Mouse (Mus musculus) liver, embryonic 13.5 days (tissue): Measurements from ENCODE around the gene Fbxo7. TPM values are rescaled to one million over a fixed set of nuclear protein-coding genes. Genes with fewer than 3 reads are reported as not detected.

Source experiments
- ATAC-seq: fragments of 200-750 bp; cut with Nextera tagmentation; 2 replicates; pipeline ENCODE4 v1.8.0; 2017; ENCODE audit warnings: low read depth, mild to moderate bottlenecking, moderate number of reproducible peaks, moderate library complexity
- DNase-seq: peaks from one replicate; pipeline ENCODE4 v3.0.0; 2022
- H3K27ac ChIP-seq: fragments of 300-500 bp; sonication (generic); 2 replicates; pipeline ENCODE4 v1.5.1; 2015; ENCODE audit warnings: moderate library complexity, mild to moderate bottlenecking, inconsistent platforms
- H3K27me3 ChIP-seq: fragments of 300-500 bp; sonication (generic); 2 replicates; pipeline ENCODE4 v1.6.1; 2015; ENCODE audit warnings: mild to moderate bottlenecking, inconsistent platforms
- H3K36me3 ChIP-seq: fragments of 300-500 bp; sonication (generic); 2 replicates; pipeline ENCODE4 v1.6.1; 2015; ENCODE audit warnings: mild to moderate bottlenecking, inconsistent platforms
- H3K4me1 ChIP-seq: fragments of 300-500 bp; sonication (generic); replicated peaks from 2 replicates; pipeline ENCODE4 v1.6.1; 2015; ENCODE audit warnings: inconsistent platforms
- H3K4me2 ChIP-seq: fragments of 300-500 bp; sonication (generic); 2 replicates; pipeline ENCODE4 v1.6.1; 2015; ENCODE audit warnings: inconsistent platforms, mild to moderate bottlenecking, moderate library complexity
- H3K4me3 ChIP-seq: fragments of 300-500 bp; sonication (generic); replicated peaks from 2 replicates; pipeline ENCODE4 v1.5.1; 2015; ENCODE audit warnings: mild to moderate bottlenecking, inconsistent platforms
- H3K9ac ChIP-seq: fragments of 300-500 bp; sonication (generic); 2 replicates; pipeline ENCODE4 v1.6.1; 2015; ENCODE audit warnings: mild to moderate bottlenecking, inconsistent platforms
- H3K9me3 ChIP-seq: fragments of 300-500 bp; sonication (generic); replicated peaks from 2 replicates; pipeline ENCODE4 v1.6.1; 2016; ENCODE audit warnings: inconsistent platforms
- WGBS: fragments of 180-500 bp; shearing (Covaris S2); methylation state at CpG from one replicate; pipeline ENCODE4 v1.1.7; 2015; ENCODE audit not compliant: insufficient replicate concordance; 5-methylcytosine and 5-hydroxymethylcytosine counted together
- polyA plus RNA-seq: library from polyadenylated mRNA; unstranded; fragments of >200 nt; fragmentation: Nextera tagmentation; extraction: Ambion mirVana; gene quantifications from 2 replicates; pipeline ENCODE4 v1.2.1, GENCODE M21; 2015

Fbxo7 gene
- polyA plus RNA-seq, 1 experiment from 2014 or later, result 69.0 TPM

DNA sequence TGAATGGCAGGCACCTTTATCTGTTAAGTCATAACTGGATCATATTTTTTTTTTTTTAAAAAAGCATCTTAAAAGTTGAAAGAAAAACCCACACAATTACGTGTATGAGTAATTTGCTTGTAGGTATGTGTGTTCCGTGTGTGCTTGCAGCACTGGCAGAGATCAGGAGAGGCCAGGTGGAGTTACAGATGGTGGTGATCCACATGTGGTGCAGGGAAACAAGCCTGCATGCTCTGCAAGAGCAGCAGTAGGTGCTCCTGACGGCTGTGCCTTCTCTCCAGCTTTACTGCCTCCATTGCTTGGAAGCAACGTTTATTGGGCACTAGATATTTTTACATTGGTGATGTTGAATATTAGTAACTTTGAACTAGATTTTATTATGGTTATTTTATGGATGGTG lies 21.9 kb downstream of the Fbxo7 start:
- WGBS, result 87% methylated on average over 4 of the region's 4 CpGs
- no peak overlapping the region for H3K27ac ChIP-seq
- no peaks in the 10 kb centered on the region for H3K9me3 ChIP-seq
- no peaks in the 10 kb centered on the region for H3K27me3 ChIP-seq
- DNase-seq (no peak), ATAC-seq (no peak)
- peaks cover 79% of the 10 kb centered on the region for H3K36me3 ChIP-seq
- H3K4me3 ChIP-seq, result no peak overlapping the region
- no peaks in the 10 kb centered on the region for H3K4me1 ChIP-seq
- H3K9ac ChIP-seq, result no peak overlapping the region
- no peak overlapping the region for H3K4me2 ChIP-seq

DNA sequence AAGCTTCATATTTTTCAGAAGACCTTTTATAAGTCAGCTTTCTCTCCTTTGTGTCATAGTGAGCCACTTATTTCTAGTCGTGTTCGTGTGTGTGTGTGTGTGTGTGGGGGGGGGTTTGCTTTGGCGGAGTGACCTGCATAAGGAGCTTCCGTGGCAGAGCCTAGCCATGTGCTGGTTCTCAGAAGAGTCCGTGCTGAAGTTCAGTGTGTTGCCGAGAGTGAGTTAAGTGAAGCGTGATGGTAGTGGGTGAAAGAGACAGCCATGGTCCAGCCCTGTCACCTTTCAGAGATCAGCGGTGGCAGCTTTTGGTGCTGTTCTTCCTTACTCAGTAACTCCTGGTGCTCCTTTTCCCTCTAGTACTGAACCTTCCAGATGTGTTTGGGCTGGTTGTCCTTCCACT lies 22.3 kb downstream of the Fbxo7 start:
- Histone ChIP-seq H3K27me3 (no peaks in the 10 kb centered on the region), H3K27ac (no peak overlapping the region), H3K4me3 (no peak overlapping the region), H3K4me1 (no peaks in the 10 kb centered on the region), H3K9ac (no peak overlapping the region), H3K4me2 (no peak overlapping the region), H3K9me3 (no peaks in the 10 kb centered on the region), H3K36me3 (peaks cover 79% of the 10 kb centered on the region)
- DNase-seq (no peak), ATAC-seq (no peak)
- WGBS, result 92% methylated on average over 8 of the region's 8 CpGs

DNA sequence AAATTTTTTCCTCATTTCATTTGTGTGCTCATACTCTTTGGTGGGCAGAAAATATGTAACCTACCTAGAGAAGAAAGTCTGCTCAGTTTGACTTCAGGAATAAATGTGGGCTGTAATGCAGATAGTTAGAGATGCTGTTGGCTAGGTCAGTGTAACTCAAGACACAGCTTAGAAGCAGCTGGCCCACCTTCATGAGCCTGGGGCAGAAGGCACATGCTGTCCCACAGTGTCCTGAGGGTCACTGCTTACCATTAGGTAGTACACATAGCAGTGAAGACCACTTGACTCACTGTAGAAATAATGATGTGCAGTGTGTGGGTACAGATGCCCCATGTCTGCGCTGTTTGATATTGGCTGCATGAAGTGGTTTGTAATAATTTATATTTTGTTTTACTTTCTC lies 24.6 kb downstream of the Fbxo7 start:
- no peak overlapping the region for H3K4me3 ChIP-seq
- no peak overlapping the region for H3K9ac ChIP-seq
- peaks cover 4% of the 10 kb centered on the region; the same call in 1 of the 2 replicates for H3K4me1 ChIP-seq
- WGBS, result 93% methylated on average over 1 of the region's 1 CpGs
- no peak overlapping the region for H3K4me2 ChIP-seq
- ATAC-seq, result no peak
- no peaks in the 10 kb centered on the region for H3K27me3 ChIP-seq
- no peaks in the 10 kb centered on the region for H3K9me3 ChIP-seq
- H3K36me3 ChIP-seq, result peaks cover 96% of the 10 kb centered on the region
- H3K27ac ChIP-seq, result no peak overlapping the region
- no peak for DNase-seq

DNA sequence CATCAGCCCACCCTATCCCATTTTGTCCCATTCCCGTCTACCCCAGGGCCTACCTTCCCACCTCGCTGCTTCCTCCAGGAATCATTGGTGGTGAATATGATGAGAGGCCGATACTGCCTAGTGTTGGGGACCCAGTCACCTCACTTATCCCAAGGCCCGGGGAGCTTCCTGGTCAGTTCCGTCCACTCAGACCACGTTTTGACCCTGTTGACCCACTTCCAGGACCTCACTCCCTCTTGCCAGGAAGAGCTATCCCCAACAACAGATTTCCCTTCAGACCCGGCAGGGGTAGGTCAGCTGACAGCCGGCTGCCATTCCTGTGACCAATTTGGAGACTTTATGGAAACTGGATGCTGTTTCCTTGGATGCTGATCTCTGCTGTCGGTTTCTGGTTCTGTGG lies 26.0 kb downstream of the Fbxo7 start:
- Histone ChIP-seq H3K9me3 (no peaks in the 10 kb centered on the region), H3K27me3 (no peaks in the 10 kb centered on the region), H3K4me2 (no peak overlapping the region), H3K9ac (no peak overlapping the region), H3K27ac (no peak overlapping the region), H3K4me3 (no peak overlapping the region), H3K36me3 (peaks cover 98% of the 10 kb centered on the region), H3K4me1 (peaks cover 18% of the 10 kb centered on the region)
- no peak for DNase-seq
- no peak for ATAC-seq
- WGBS, result 83% methylated on average over 9 of the region's 9 CpGs

DNA sequence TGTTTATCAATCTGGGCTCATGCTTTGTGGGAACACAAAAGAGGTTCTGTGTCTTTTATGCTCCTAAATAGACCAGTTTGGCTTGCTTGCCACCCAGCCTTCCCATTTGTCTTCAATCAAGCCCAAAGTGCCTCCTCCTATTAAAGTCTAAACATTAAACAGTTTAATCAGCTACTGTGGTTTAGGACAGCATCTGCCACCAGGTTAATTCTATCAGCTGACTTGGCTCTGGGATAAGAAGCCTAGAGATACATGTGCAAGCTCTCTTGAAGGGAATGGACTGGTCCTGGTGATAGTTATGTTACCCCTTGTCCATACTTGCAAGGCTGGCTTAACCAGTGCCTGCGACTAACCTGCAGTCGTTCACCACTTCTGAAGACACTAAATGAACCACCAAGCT lies 28.8 kb downstream of the Fbxo7 start:
- no peaks in the 10 kb centered on the region for H3K27me3 ChIP-seq
- no peak for DNase-seq
- H3K9me3 ChIP-seq, result no peaks in the 10 kb centered on the region
- H3K4me3 ChIP-seq, result no peak overlapping the region
- no peak overlapping the region for H3K4me2 ChIP-seq
- peaks cover 91% of the 10 kb centered on the region for H3K36me3 ChIP-seq
- no peak for ATAC-seq
- 82% methylated on average over 2 of the region's 2 CpGs for WGBS
- H3K4me1 ChIP-seq, result peaks cover 30% of the 10 kb centered on the region
- H3K9ac ChIP-seq, result no peak overlapping the region
- H3K27ac ChIP-seq, result no peak overlapping the region

DNA sequence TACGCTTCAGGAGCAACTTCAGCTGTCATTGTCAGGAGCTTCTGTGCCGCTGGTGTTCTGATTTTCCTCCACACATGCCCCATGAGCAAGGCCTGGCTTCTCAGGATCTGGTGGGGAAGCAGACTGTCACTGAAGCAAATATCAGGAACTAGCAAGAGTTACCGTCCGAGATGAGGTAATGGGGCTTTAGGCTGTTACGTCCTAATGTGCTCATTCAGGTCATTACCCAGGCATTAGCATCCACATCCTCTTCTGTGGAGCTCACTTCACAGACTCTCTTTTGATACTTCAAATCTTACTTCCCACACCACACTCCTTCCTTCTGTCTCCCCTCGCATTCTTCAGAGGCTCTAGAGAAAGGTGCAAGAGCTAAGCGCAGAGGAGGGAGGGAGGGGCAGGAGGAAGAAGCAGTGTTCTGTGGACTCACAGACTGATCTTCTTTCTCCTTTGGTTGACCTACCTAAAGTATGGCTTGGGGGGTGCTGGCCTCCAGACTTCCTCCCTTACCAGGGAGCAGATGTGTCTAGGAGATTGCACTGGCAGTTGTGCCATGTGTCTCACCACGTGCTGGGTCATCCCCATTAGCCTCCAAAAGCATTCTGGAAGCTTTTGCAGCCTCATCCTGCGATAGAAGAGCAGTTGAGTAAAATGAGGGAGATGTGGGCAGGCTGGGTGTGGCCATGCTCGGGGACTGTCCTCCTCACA lies 31.2 kb downstream of the Fbxo7 start:
- H3K9me3 ChIP-seq, result no peaks in the 10 kb centered on the region
- peaks cover 72% of the 10 kb centered on the region for H3K36me3 ChIP-seq
- H3K27me3 ChIP-seq, result no peaks in the 10 kb centered on the region
- ATAC-seq (peak; percentile 84), DNase-seq (peak; percentile 43)
- 40% methylated on average over 9 of the region's 10 CpGs for WGBS
- peak overlapping the region; percentile 59 for H3K27ac ChIP-seq
- H3K9ac ChIP-seq, result no peak overlapping the region
- H3K4me2 ChIP-seq, result no peak overlapping the region
- peaks cover 30% of the 10 kb centered on the region for H3K4me1 ChIP-seq
- H3K4me3 ChIP-seq, result no peak overlapping the region

DNA sequence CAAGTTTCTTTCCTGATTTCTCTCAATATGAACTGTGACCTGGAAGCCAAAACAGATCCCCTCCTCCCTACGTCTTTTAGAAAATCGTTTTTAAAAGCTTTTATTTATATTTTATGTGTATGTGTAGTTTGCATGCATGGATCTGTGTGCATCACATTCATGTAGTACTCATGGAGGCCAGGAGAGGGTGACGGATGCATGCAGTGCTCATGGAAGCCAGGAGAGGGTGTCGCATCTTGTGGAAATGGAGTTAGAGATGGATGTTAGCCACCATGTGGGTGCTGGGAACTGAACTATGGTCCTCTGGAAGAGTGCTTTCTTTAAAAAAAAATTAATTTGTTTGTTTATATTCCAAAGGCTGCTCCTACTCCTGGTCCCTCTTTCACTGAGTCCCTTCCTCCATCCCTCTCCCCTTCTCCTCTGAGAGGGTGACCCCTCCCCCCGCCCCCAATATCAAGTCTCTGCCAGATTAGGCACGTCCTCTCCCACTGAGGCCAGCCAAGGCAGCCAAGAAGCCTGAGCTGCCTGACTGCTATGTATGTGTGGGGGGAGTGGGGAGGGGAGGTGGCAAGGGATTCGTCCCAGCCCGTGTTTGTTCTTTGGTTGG lies 34.6 kb downstream of the Fbxo7 start:
- DNase-seq (no peak), ATAC-seq (no peak)
- Histone ChIP-seq H3K36me3 (peaks cover 38% of the 10 kb centered on the region), H3K9ac (no peak overlapping the region), H3K4me1 (peaks cover 25% of the 10 kb centered on the region), H3K4me2 (no peak overlapping the region), H3K27ac (no peak overlapping the region), H3K27me3 (no peaks in the 10 kb centered on the region), H3K4me3 (no peak overlapping the region), H3K9me3 (no peaks in the 10 kb centered on the region)
- 76% methylated on average over 8 of the region's 8 CpGs for WGBS

DNA sequence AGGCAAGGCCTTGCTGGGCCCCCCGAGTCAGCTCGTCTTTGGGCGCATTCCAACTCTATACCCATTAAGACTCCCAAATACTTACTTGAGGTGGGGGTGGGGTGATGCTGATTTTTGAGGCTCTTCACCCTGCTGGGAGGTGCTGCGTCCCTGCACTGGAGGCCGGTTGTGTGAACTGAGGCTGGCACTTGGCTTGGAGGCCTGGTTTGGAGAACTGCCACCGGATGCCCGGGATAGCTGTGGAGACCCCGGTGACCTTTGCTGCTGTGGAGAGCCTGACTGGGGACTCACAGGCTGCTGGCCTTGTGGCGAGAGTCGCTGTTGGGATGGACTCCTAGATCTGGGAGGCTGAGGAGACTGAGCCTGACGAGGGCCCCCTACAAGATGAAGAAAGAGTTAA lies 35.5 kb downstream of the Fbxo7 start:
- peaks cover 17% of the 10 kb centered on the region for H3K4me1 ChIP-seq
- WGBS, result 91% methylated on average over 11 of the region's 11 CpGs
- no peak overlapping the region for H3K4me2 ChIP-seq
- peaks cover 29% of the 10 kb centered on the region for H3K36me3 ChIP-seq
- ATAC-seq (no peak), DNase-seq (no peak)
- no peaks in the 10 kb centered on the region for H3K9me3 ChIP-seq
- no peak overlapping the region for H3K9ac ChIP-seq
- H3K27ac ChIP-seq, result no peak overlapping the region
- H3K4me3 ChIP-seq, result no peak overlapping the region
- no peaks in the 10 kb centered on the region for H3K27me3 ChIP-seq

DNA sequence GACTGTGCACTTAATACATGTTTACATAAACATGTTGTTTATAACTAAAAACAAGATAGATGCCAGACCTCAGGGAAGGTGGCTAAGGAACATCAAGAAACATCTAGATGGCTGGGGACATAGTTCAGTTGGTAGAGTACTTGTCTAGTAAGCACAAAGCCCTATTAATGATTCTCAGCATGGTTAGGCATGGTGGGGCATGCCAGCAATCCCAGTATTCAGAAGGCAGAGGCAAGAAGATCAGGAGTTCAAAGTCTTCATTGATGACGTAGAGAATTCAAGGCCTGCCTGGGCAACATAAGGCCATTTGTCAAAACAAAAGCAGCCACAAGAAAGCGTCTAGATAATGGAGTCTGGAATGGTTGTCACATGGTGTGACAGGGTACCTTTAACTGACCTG lies 35.9 kb downstream of the Fbxo7 start:
- Histone ChIP-seq H3K4me2 (no peak overlapping the region), H3K36me3 (peaks cover 25% of the 10 kb centered on the region), H3K9ac (no peak overlapping the region), H3K9me3 (no peaks in the 10 kb centered on the region), H3K4me1 (peaks cover 12% of the 10 kb centered on the region), H3K27ac (no peak overlapping the region), H3K27me3 (no peaks in the 10 kb centered on the region), H3K4me3 (no peak overlapping the region)
- DNase-seq (no peak), ATAC-seq (no peak)
- 76% methylated on average over 2 of the region's 2 CpGs for WGBS

DNA sequence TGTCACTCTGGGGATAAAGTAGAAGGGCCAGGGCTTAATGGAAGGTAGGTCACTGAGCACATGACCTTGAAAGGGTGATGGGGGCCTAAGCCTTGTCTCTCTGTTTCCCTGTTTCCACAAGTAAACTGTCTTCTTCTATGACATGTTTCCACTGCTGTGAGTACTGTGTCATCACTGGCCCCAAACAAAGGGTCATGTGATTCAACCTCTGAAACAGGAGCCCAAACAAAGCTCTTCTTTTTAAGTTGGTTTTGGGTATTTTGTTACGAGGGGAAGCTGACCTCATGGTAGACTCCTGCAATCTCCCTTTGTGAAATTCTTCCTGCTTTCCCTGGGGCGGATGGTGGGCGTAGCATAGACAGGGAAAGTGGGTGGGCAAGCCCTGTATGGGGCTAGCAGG lies 38.5 kb downstream of the Fbxo7 start:
- ATAC-seq (no peak), DNase-seq (no peak)
- Histone ChIP-seq H3K4me3 (no peak overlapping the region), H3K9ac (no peak overlapping the region), H3K27me3 (no peaks in the 10 kb centered on the region), H3K27ac (no peak overlapping the region), H3K4me1 (no peaks in the 10 kb centered on the region), H3K4me2 (no peak overlapping the region), H3K9me3 (no peaks in the 10 kb centered on the region), H3K36me3 (0 out of 2 replicates have a peak, but pooled peaks cover 4% of the 10 kb centered on the region)
- WGBS, result 65% methylated on average over 3 of the region's 3 CpGs

DNA sequence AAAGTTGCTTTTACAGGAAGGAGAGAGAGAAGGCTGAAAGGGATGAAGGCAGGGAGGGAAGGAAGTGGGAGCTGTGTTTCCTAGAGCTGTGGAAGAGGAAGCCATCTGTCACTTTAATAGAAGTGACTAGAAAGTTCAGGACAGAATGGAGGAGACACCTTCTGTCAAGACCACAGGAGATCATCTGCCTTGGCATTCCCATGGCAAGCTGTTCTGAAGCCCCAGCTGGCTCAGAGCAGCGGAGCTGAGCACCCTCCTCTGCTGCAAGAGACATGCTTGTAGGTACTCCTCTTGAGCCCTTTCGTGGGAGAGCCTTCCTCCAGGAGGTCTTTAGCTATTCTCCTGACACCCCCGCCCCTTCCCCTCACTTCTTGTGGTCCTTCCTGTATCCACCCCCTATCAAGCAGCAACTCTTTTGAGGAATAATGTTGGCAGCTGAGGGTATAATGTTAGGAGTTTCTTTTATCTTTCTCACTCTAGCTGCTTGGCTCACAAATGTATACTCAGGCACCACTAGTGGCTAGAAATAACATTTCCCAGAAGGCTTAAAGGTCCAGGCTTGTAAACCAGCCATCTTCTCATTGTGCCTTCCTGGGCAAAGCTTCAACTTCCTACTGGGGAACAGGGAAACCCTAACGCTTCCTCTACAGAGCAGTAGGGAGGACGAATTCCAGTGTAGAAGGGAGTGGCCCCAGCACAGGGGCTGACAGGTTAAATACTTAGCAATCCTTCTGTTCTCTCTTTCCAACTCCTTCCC lies 40.7 kb downstream of the Fbxo7 start:
- DNase-seq (no peak), ATAC-seq (no peak)
- 38% methylated on average over 5 of the region's 5 CpGs for WGBS
- H3K27ac ChIP-seq, result no peak overlapping the region
- H3K4me1 ChIP-seq, result no peaks in the 10 kb centered on the region
- no peak overlapping the region for H3K4me3 ChIP-seq
- no peak overlapping the region for H3K4me2 ChIP-seq
- no peak overlapping the region for H3K9ac ChIP-seq
- H3K27me3 ChIP-seq, result no peaks in the 10 kb centered on the region
- no peaks in the 10 kb centered on the region for H3K36me3 ChIP-seq
- no peaks in the 10 kb centered on the region for H3K9me3 ChIP-seq
